Mouse (Mus musculus): ENCODE measurements at regions not wholly inside any gene's neighbourhood (a gene's known extent, or its start where the extent isn't known, plus 50 kb on each side); places are given as distances from the start of the nearest gene placed in this dataset.

DNA sequence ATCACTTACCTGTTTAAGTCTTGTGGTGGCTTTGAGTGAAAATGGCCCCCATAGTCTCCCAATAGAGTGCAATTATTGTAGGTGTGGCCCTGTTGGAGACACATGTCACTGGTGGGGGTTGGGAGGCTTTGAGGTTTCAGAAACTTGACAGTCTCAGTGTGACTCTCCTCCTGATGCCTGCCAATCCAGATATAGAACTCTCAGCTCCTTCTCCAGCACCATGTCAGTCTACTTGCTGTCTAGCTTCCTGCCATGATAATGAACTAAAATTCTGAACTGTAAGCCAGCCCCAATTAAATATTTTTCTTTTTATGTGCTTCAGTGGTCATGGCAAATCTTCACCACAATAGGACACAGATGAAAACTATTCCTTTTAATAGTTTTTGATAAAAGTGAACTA is 208.1 kb downstream of the Etv1 start:
- TF ChIP-seq CTCF (IDR thresholded peaks at IDR 0.05; ENCODE audit: low read depth) (no peak), EP300 (IDR thresholded peaks at IDR 0.05; ENCODE audit: low read depth) (no peak)

Data from liver, embryonic 14.5 days (tissue).